Mouse (Mus musculus) lung, adult 2 months (tissue): ENCODE results near the gene Gm1113.

Experiments used
- CTCF ChIP-seq: fragments of 200-500 bp; IDR thresholded peaks from 2 replicates; pipeline ENCODE4 v1.5.1; 2011; ENCODE audit warnings: mild to moderate bottlenecking, low read length, control low read depth; ENCODE audit not compliant: insufficient read depth
- POLR2A ChIP-seq: fragments of 200-500 bp; IDR thresholded peaks from 2 replicates; pipeline ENCODE4 v1.6.1; 2011; ENCODE audit warnings: low read depth, mild to moderate bottlenecking, control low read depth, low read length, borderline replicate concordance; ENCODE audit errors: extremely low read depth

- TF ChIP-seq CTCF: peak; percentile 82
- TF ChIP-seq POLR2A: no peak
These were observed 5.9 kb upstream of the Gm1113 start for GRCm38 (mm10) chr9:35523941-35524411.
